Mouse (Mus musculus) brain, embryonic 14.5 days (tissue): ENCODE results near the gene Tbc1d13.

Source experiments
- CTCF ChIP-seq: fragments of 200-500 bp; IDR thresholded peaks from 2 replicates; pipeline ENCODE4 v1.5.1; 2012; ENCODE audit warnings: inconsistent platforms, mild to moderate bottlenecking, moderate library complexity, borderline replicate concordance; ENCODE audit not compliant: insufficient read depth, insufficient read length; ENCODE audit errors: extremely low read depth
- POLR2A ChIP-seq: fragments of 200-500 bp; IDR thresholded peaks from 2 replicates; pipeline ENCODE4 v1.6.1; 2012; ENCODE audit warnings: mild to moderate bottlenecking, inconsistent platforms, borderline replicate concordance; ENCODE audit not compliant: poor library complexity, insufficient read depth, insufficient read length, severe bottlenecking; ENCODE audit errors: extremely low read depth

DNA sequence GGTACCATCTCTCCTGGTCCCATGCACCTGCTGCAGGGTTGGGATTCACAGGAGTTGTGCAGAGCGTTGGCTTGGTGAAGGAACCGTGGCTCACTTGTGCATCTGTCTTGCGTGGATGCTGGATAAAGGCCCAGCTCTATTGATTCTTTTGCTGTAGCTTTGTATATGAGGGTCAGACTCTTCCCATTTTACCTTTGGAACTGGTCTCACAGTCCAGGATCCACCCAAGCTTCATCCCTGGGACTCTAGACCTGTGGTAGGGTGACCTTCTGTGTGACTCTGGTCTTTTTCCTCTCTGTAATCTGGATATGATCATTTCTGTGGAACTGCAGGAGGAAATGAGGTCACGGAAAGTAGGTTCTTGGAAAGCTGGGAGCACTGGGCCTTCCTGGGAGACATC lies 10.9 kb downstream of the Tbc1d13 start:
- TF ChIP-seq CTCF (no peak), POLR2A (no peak)
